Mouse (Mus musculus) liver, postnatal 0 days (tissue): ENCODE measurements around the gene Anp32a. TPM values are rescaled to one million over a fixed set of nuclear protein-coding genes. Genes with fewer than 3 reads are reported as not detected.

Experiments
- ATAC-seq: fragments of 200-750 bp; cut with Nextera tagmentation; 2 replicates; pipeline ENCODE4 v1.8.0; 2017; ENCODE audit warnings: mild to moderate bottlenecking, moderate library complexity
- DNase-seq: peaks from one replicate; pipeline ENCODE4 v3.0.0-alpha.2; 2016
- H3K27ac ChIP-seq: fragments of 300-500 bp; sonication (generic); 2 replicates; pipeline ENCODE4 v1.5.1; 2014; ENCODE audit warnings: antibody characterized with exemption, moderate library complexity, mild to moderate bottlenecking, low read depth
- H3K27me3 ChIP-seq: fragments of 300-500 bp; sonication (generic); 2 replicates; pipeline ENCODE4 v1.6.1; 2014; ENCODE audit warnings: low read length, control low read depth, mixed read lengths; ENCODE audit not compliant: insufficient read depth
- H3K36me3 ChIP-seq: fragments of 300-500 bp; sonication (generic); replicated peaks from 2 replicates; pipeline ENCODE4 v1.6.1; 2014; ENCODE audit warnings: mild to moderate bottlenecking, control low read depth, low read length, moderate library complexity, mixed read lengths; ENCODE audit not compliant: insufficient read depth
- H3K4me1 ChIP-seq: fragments of 300-500 bp; sonication (generic); 2 replicates; pipeline ENCODE4 v1.6.1; 2014; ENCODE audit warnings: antibody characterized with exemption, mild to moderate bottlenecking, control low read depth; ENCODE audit not compliant: insufficient read depth
- H3K4me2 ChIP-seq: fragments of 300-500 bp; sonication (generic); 2 replicates; pipeline ENCODE4 v1.6.1; 2014; ENCODE audit warnings: low read depth, mild to moderate bottlenecking, low read length, moderate library complexity, mixed read lengths
- H3K4me3 ChIP-seq: fragments of 300-500 bp; sonication (generic); 2 replicates; pipeline ENCODE4 v1.5.1; 2014; ENCODE audit warnings: low read depth, low read length
- H3K9ac ChIP-seq: fragments of 300-500 bp; sonication (generic); replicated peaks from 2 replicates; pipeline ENCODE4 v1.6.1; 2014; ENCODE audit warnings: mild to moderate bottlenecking, moderate library complexity
- H3K9me3 ChIP-seq: fragments of 300-500 bp; sonication (generic); 2 replicates; pipeline ENCODE4 v1.6.1; 2016; ENCODE audit warnings: mild to moderate bottlenecking, control low read depth, low read length, mixed read lengths
- CTCF ChIP-seq: sonication (generic); IDR thresholded peaks from 2 replicates; pipeline ENCODE4 v1.5.1; 2016; ENCODE audit warnings: antibody characterized with exemption, low read depth
- EP300 ChIP-seq: IDR thresholded peaks from 2 replicates; pipeline ENCODE4 v1.6.1; 2016; ENCODE audit warnings: antibody characterized with exemption, low read depth, mild to moderate bottlenecking
- WGBS: fragments of 180-500 bp; shearing (Covaris S2); extraction: QIAGEN DNeasy Blood & Tissue Kit; methylation state at CpG from one replicate; pipeline ENCODE4 v1.1.7; 2014; ENCODE audit not compliant: insufficient replicate concordance; 5-methylcytosine and 5-hydroxymethylcytosine counted together
- polyA plus RNA-seq: library from polyadenylated mRNA; unstranded; fragments of >200 nt; fragmentation: Nextera tagmentation; extraction: Ambion mirVana; gene quantifications from 2 replicates; pipeline ENCODE4 v1.2.1, GENCODE M21; 2015

Gene Anp32a
- polyA plus RNA-seq, 1 experiment from 2014 or later: 60.4 TPM

DNA sequence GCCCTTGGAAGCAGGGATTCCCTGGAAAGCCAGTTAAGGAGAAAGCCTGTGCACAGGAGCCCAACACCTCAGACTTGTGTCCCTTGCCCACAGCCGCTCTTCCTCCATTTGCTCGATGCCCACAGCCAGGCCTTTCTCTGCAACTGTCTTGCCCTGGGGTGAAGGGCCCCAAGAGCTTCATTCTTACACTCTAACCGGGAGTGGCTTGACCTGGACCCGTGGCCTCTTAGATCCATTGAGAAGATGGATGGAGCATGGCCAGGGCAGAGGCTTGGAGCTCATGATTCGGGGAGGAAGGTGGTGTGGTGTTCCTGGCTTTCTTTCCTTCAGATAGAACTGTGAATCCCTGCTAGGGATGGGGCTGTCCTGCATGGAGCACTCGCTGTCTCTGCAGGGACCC lies 28.1 kb downstream of the Anp32a start:
- Histone ChIP-seq H3K9ac (no peak overlapping the region), H3K9me3 (no peaks in the 10 kb centered on the region), H3K27ac (no peak overlapping the region), H3K4me3 (no peak overlapping the region), H3K4me1 (peaks cover 58% of the 10 kb centered on the region), H3K27me3 (no peaks in the 10 kb centered on the region), H3K4me2 (no peak overlapping the region), H3K36me3 (peaks cover 15% of the 10 kb centered on the region)
- ATAC-seq (no peak), DNase-seq (no peak)
- no peak for TF ChIP-seq EP300
- no peak for TF ChIP-seq CTCF
- 73% methylated on average over 6 of the region's 6 CpGs for WGBS

DNA sequence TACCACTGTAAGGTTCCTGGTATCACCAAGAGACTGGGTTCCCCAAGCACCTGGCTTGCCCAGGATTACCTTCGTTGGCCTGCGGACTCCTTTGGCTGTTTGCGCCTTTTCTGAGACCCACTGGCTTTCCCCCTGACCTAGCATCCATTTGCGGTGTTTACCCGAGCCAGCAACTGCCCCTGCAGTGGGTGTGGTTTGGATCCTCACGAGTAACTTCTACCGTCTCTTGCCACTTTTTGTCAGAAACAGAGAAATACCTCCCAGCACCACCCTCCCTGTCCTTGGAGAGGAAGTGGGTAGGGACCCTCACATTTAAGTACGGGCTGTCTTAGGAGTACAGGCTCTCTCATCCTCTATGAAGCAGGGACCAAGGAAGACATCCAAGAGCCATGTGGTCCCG lies 29.1 kb downstream of the Anp32a start:
- no peak for TF ChIP-seq EP300
- TF ChIP-seq CTCF: no peak
- Histone ChIP-seq H3K27me3 (no peaks in the 10 kb centered on the region), H3K4me3 (no peak overlapping the region), H3K4me2 (no peak overlapping the region), H3K27ac (no peak overlapping the region), H3K4me1 (peaks cover 56% of the 10 kb centered on the region), H3K9ac (no peak overlapping the region; the same call in 1 of the 2 replicates), H3K36me3 (peaks cover 17% of the 10 kb centered on the region), H3K9me3 (no peaks in the 10 kb centered on the region)
- ATAC-seq (no peak), DNase-seq (no peak)
- WGBS: 52% methylated on average over 9 of the region's 9 CpGs

DNA sequence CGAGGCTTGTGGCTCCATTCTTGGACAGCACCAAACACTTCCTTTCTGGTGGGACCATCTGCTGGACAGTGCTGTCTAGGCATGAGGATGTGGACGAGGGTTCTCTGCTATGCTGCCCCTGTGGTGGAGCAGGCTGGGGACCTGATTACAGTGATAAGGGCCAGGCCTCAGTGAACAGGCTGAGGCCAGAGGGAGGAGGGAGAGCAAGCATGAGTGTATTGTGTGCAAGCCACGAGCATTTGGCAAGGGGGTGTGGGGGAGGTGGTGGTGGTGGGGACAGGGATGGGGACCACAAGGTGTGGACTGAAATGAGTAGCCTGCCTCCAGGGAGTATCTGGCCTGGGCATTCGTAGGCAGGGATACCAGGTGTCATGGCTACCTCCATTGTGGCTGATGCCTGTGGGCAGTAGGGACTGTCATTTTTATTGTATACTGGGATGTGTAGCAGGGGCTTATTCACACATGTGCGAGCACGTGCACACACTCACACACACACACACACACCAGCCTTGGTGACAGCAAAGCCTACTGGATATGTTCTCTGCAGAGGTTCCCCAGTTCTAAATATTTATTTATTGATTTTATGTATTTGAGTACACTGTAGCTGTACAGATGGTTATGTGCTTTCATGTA lies 29.7 kb downstream of the Anp32a start:
- peaks cover 53% of the 10 kb centered on the region for H3K4me1 ChIP-seq
- no peaks in the 10 kb centered on the region for H3K9me3 ChIP-seq
- ATAC-seq (no peak), DNase-seq (no peak)
- H3K4me3 ChIP-seq: no peak overlapping the region
- WGBS: 54% methylated on average over 6 of the region's 6 CpGs
- H3K27me3 ChIP-seq: no peaks in the 10 kb centered on the region
- H3K36me3 ChIP-seq: peaks cover 20% of the 10 kb centered on the region
- 0 out of 2 replicates have a peak, but pooled peaks have one; percentile 12 for TF ChIP-seq CTCF
- TF ChIP-seq EP300: no peak
- no peak overlapping the region for H3K4me2 ChIP-seq
- H3K9ac ChIP-seq: no peak overlapping the region; the same call in 1 of the 2 replicates
- no peak overlapping the region for H3K27ac ChIP-seq

DNA sequence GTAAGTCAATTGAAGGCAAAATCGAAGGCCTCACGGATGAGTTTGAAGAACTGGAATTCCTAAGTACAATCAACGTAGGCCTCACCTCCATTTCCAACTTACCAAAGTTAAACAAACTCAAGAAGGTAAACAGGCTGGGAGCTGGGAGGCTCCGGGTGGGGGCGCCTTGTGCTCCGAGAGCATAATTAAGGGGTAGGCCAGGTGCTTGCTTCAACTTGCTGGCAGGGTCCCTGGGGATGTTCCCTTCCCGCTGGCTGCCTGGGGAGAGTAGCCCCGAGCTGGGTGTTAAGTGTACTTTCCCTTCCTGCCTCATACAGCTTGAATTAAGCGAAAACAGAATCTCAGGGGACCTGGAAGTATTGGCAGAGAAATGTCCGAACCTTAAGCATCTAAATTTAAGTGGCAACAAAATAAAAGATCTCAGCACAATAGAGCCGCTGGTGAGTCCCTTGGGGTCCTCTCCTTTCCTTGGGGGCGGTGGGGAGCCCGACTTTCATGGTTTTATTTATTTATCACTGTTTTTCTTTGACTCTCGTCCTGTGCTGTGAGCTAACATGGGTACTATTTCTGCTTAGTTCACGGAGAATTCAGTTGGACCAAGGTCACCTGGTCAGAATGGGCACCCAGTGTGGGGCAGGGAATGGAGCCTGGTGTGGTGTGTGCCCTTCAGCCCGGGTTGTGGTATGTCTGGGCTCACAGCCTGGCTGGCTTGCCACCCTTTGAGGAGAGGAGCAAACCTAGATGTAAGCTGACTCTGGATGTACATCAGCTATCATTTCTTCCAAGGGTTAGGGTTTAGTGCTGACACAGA lies 30.9 kb downstream of the Anp32a start:
- no peak overlapping the region for H3K27ac ChIP-seq
- H3K9me3 ChIP-seq: no peaks in the 10 kb centered on the region
- no peak overlapping the region for H3K4me2 ChIP-seq
- peaks cover 41% of the 10 kb centered on the region for H3K4me1 ChIP-seq
- no peaks in the 10 kb centered on the region for H3K27me3 ChIP-seq
- H3K36me3 ChIP-seq: peaks cover 32% of the 10 kb centered on the region
- H3K4me3 ChIP-seq: no peak overlapping the region
- ATAC-seq: no peak
- no peak for TF ChIP-seq CTCF
- no peak for TF ChIP-seq EP300
- WGBS: 80% methylated on average over 16 of the region's 16 CpGs
- no peak overlapping the region for H3K9ac ChIP-seq
- no peak for DNase-seq

DNA sequence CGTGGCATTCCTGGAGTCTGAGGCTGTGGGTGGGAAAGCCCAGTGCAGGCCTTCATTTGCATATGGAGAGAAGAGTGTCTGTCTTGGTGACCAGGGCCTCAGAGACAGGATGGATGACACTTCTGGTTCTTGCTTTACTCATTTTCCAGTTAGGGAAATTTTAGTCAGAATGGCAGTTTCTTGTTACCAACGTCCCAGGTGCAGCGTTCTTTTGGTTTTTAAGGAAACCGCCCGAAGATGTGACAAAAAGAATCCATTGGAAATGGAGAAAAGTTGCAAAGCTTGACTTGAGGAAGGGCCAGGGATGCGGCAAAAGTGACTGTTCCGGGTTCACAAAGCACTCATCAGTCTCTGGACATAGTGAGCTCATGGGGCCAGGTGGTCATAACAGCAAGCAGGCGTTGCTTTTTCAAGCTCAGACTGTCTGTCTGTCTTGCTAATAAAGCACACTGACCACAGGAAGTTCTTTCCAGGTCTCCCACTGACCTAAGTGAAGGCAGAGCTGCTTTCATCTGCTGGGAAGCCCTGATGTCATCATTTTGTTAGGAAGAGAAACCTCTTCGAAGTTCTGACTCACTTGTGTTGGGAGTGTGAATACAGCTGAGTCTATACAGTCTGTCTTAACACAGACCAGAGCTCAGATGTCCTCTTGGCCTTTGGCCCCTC lies 31.6 kb downstream of the Anp32a start:
- H3K4me2 ChIP-seq: no peak overlapping the region
- TF ChIP-seq EP300: no peak
- TF ChIP-seq CTCF: no peak
- H3K27me3 ChIP-seq: no peaks in the 10 kb centered on the region
- ATAC-seq (no peak), DNase-seq (no peak)
- no peak overlapping the region for H3K9ac ChIP-seq
- no peaks in the 10 kb centered on the region for H3K9me3 ChIP-seq
- H3K27ac ChIP-seq: peak overlapping the region; percentile 45; the same call in 1 of the 2 replicates
- H3K4me1 ChIP-seq: peaks cover 34% of the 10 kb centered on the region
- H3K4me3 ChIP-seq: no peak overlapping the region
- WGBS: 73% methylated on average over 9 of the region's 9 CpGs
- peaks cover 38% of the 10 kb centered on the region for H3K36me3 ChIP-seq
